Mouse (Mus musculus) lung, postnatal 0 days (tissue): Measurements from ENCODE around the gene Slfn14.
"Not testable (repeated sequence)": the region's sequence is repeated elsewhere in the genome, so short reads cannot be mapped to it uniquely, and the experiment has no call there.

Experiments
- CTCF ChIP-seq: IDR thresholded peaks from 2 replicates; pipeline ENCODE4 v1.5.1; 2016; ENCODE audit warnings: antibody characterized with exemption, mild to moderate bottlenecking
- EP300 ChIP-seq: IDR thresholded peaks from 2 replicates; pipeline ENCODE4 v1.6.1; 2016; ENCODE audit warnings: antibody characterized with exemption, mild to moderate bottlenecking, control low read depth

DNA sequence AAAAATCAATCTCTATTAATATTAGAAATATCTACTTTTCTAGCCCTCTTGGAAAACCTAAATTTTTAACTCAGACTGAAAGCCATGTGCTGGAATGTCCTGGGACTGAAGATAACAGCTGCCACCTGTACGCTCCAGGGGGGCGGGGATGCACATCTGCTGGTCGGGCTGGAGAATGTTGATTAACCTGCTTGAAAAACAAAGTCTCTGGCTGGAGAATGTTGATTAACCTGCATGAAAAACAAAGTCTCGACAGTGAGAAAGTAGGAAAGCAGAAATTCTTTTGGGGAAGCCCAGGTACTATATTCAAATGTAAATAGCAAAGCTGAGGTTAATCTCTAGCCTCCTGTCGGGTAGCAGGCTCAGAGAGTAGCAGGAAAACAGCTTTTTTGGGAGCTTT, 52.9 kb downstream of the Slfn14 start:
- TF ChIP-seq EP300, CTCF: not testable (repeated sequence)
